Mouse (Mus musculus): Measurements from ENCODE around the gene Ackr3. TPM values are rescaled to one million over a fixed set of nuclear protein-coding genes. Genes with fewer than 3 reads are reported as not detected.

Gene Ackr3
- polyA plus RNA-seq, 1 experiment, result 128 TPM

DNA sequence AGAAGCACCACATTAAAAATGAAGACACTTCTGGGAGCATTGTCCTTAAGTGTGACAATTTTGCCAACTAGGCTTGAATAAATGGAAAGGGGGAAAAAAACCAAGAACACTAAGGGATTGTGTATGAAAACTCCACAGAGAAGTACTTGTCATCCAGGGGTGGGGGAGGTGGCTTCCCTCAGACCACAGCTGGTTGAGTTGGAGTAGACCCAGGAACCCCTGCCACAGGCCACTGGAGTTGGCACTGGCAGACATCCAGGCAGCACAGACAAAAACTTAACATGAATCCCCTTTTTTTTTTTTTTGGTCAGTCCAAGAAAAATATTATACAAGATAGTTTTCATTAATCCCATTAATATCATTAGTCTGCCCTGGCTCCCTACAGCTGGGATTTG, 28.7 kb downstream of the Ackr3 start:
- DNase-seq, result peak; percentile 74
- H3K27me3 ChIP-seq (replicated peaks; ENCODE audit: control insufficient read depth, insufficient read depth, low read length), result no peaks in the 10 kb centered on the region
- TF ChIP-seq POLR2A (IDR thresholded peaks at IDR 0.05; ENCODE audit: low read depth, low read length) (no peak), CTCF (conservative IDR thresholded peaks at IDR 0.05; ENCODE audit: insufficient read depth, insufficient read length, low read depth, low read length) (no peak)
- no peaks in the 10 kb centered on the region for H3K36me3 ChIP-seq (ENCODE audit: control insufficient read depth, insufficient read depth, low read length)
- no peaks in the 10 kb centered on the region for H3K4me1 ChIP-seq (ENCODE audit: control insufficient read depth, insufficient read depth, low read length)
- no peak overlapping the region for H3K27ac ChIP-seq (ENCODE audit: insufficient read depth, low read depth, low read length)
- H3K4me3 ChIP-seq (ENCODE audit: insufficient read depth, low read depth, low read length), result no peak overlapping the region

DNA sequence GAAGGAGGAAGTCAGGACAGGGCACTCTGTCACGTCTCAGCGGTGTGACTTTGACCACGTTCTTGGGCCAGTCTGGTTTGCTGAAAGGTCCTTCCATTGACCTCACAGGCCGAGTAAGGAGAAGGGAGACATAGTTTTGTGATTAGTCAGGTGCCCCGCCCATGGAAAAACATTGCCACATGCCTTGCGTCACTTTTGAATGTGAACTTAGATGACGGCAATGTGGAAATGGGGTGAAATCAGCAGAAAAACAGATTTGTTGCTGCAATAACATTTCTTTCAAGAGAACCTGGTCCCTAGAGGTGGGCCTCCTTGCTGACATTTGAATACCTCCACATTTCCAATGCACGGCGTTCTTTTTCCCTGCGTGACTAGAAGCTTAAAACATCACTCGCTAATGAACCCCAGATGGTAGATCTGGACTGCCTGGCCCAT, 30.9 kb downstream of the Ackr3 start:
- H3K36me3 ChIP-seq (ENCODE audit: control insufficient read depth, insufficient read depth, low read length), result no peaks in the 10 kb centered on the region
- H3K27me3 ChIP-seq (replicated peaks; ENCODE audit: control insufficient read depth, insufficient read depth, low read length), result no peaks in the 10 kb centered on the region
- H3K4me1 ChIP-seq (ENCODE audit: control insufficient read depth, insufficient read depth, low read length), result no peaks in the 10 kb centered on the region; the same call in 1 of the 2 replicates
- WGBS, result 67% methylated on average over 11 of the region's 11 CpGs
- no peak for TF ChIP-seq CTCF (conservative IDR thresholded peaks at IDR 0.05; ENCODE audit: insufficient read depth, insufficient read length, low read depth, low read length)
- no peak overlapping the region for H3K4me3 ChIP-seq (ENCODE audit: insufficient read depth, low read depth, low read length)
- no peak overlapping the region for H3K27ac ChIP-seq (ENCODE audit: insufficient read depth, low read depth, low read length)
- DNase-seq, result peak; percentile 54

DNA sequence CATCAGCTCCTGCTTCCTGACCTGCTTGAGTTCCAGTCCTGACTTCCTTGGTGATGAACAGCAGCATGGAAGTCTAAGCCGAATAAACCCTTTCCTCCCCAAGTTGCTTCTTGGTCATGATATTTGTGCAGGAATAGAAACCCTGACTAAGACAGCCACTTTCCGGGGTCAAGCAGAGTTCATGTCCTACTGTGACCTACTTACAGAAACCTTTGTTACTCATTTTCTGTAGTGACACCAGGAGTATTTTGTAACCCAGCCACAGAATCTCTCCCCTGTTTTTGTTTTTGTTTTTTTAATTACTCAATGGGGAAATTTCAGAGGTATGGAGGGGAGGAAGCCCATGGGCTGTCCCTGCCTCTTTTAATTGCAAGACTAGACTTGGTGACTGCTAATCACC, 32.9 kb downstream of the Ackr3 start:
- 51% methylated on average over 2 of the region's 2 CpGs for WGBS
- DNase-seq, result peak; percentile 54
- H3K4me1 ChIP-seq (ENCODE audit: control insufficient read depth, insufficient read depth, low read length), result no peaks in the 10 kb centered on the region; the same call in 1 of the 2 replicates
- H3K4me3 ChIP-seq (ENCODE audit: insufficient read depth, low read depth, low read length), result no peak overlapping the region
- H3K27me3 ChIP-seq (replicated peaks; ENCODE audit: control insufficient read depth, insufficient read depth, low read length), result no peaks in the 10 kb centered on the region
- no peak overlapping the region for H3K27ac ChIP-seq (ENCODE audit: insufficient read depth, low read depth, low read length)
- no peaks in the 10 kb centered on the region for H3K36me3 ChIP-seq (ENCODE audit: control insufficient read depth, insufficient read depth, low read length)
- TF ChIP-seq CTCF (conservative IDR thresholded peaks at IDR 0.05; ENCODE audit: insufficient read depth, insufficient read length, low read depth, low read length), result no peak
- TF ChIP-seq POLR2A (IDR thresholded peaks at IDR 0.05; ENCODE audit: low read depth, low read length), result no peak

DNA sequence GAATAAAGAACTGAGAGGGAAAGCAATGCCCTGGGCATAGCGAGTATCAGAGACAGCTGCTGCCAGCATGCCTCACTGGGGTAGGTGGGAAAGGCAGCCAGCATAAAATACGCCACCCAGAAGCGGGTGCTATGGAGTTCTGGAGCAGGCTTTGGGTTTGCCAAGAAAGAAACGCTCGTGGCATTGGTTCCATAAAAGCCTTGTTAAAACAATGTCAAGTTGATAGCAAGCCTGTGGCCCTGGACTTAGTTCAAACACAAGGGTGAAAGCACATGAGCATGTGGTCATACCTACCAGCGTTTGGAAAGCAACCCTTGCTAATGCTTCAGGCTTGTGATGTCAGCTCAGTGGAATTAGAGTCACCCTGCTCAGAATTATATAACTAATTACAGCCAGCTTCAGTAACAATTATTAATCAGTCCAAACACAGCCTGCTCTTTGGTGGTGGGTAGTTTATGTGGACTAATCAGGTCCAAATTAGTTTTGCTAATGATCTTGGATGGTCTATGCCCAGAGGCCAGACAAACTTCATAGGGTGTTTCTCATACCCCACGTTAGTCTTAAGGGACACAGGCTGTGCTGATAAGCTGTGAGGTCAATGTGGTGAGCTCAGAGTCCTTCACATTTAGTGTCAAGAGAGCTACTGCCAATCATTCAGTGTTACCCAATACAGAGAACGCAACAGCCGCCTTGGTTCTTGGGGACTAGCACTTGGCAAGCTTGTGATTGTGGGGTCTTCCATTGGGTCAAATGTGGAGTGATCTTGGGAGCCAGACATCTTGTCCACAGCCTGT, 34.5 kb downstream of the Ackr3 start:
- no peak for TF ChIP-seq CTCF (conservative IDR thresholded peaks at IDR 0.05; ENCODE audit: insufficient read depth, insufficient read length, low read depth, low read length)
- TF ChIP-seq POLR2A (IDR thresholded peaks at IDR 0.05; ENCODE audit: low read depth, low read length), result no peak
- H3K27me3 ChIP-seq (replicated peaks; ENCODE audit: control insufficient read depth, insufficient read depth, low read length), result no peaks in the 10 kb centered on the region
- H3K4me3 ChIP-seq (ENCODE audit: insufficient read depth, low read depth, low read length), result no peak overlapping the region
- peak; percentile 32 for DNase-seq
- 74% methylated on average over 9 of the region's 9 CpGs for WGBS
- no peaks in the 10 kb centered on the region; the same call in 1 of the 2 replicates for H3K4me1 ChIP-seq (ENCODE audit: control insufficient read depth, insufficient read depth, low read length)
- no peak overlapping the region for H3K27ac ChIP-seq (ENCODE audit: insufficient read depth, low read depth, low read length)
- no peaks in the 10 kb centered on the region for H3K36me3 ChIP-seq (ENCODE audit: control insufficient read depth, insufficient read depth, low read length)

DNA sequence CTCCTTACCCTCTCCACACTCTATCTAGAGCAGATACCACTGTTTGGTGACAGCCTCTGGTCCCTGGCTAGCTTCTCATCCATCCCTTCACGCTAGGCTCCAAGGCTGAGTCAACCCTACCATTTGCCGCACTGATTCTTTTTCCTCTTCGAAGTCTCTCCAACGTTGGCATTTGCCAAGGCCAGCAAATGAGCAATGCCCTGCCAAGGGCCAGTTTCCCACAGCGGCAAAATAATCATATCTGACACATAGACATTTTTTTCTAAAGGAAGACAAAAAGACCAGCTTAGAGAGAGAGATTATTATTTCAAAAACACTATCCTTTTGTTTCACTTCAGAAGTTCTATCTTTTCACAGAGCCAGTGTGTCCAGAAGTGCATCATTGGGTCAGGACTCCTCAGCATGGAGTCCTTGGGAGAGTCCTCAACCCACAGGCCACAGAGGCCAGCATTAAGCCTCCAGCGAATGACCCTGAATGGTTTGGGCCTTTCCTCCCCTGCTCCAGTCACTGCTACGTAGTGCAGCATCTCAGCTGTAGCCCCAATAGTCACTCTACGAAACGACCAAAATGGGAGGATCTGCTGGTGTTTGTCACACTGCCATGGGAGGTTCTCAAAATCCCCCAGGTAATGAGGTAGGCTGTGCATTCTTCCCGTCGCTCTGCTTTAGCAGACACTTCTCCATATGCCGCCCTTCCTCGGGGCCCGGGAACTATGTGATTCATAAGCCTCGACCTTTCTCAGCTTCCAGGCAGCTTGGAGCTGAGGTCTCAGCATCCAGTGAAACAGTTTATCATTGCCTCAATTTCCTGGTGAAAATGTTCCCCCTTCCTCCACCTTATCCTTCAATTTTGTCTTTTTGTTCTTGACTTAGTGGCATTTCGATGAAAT, 35.8 kb downstream of the Ackr3 start:
- H3K36me3 ChIP-seq (ENCODE audit: control insufficient read depth, insufficient read depth, low read length), result no peaks in the 10 kb centered on the region
- TF ChIP-seq POLR2A (IDR thresholded peaks at IDR 0.05; ENCODE audit: low read depth, low read length) (no peak), CTCF (conservative IDR thresholded peaks at IDR 0.05; ENCODE audit: insufficient read depth, insufficient read length, low read depth, low read length) (no peak)
- no peak overlapping the region for H3K27ac ChIP-seq (ENCODE audit: insufficient read depth, low read depth, low read length)
- no peak overlapping the region for H3K4me3 ChIP-seq (ENCODE audit: insufficient read depth, low read depth, low read length)
- DNase-seq, result no peak
- H3K27me3 ChIP-seq (replicated peaks; ENCODE audit: control insufficient read depth, insufficient read depth, low read length), result no peaks in the 10 kb centered on the region
- H3K4me1 ChIP-seq (ENCODE audit: control insufficient read depth, insufficient read depth, low read length), result no peaks in the 10 kb centered on the region; the same call in 1 of the 2 replicates
- 91% methylated on average over 16 of the region's 16 CpGs for WGBS

DNA sequence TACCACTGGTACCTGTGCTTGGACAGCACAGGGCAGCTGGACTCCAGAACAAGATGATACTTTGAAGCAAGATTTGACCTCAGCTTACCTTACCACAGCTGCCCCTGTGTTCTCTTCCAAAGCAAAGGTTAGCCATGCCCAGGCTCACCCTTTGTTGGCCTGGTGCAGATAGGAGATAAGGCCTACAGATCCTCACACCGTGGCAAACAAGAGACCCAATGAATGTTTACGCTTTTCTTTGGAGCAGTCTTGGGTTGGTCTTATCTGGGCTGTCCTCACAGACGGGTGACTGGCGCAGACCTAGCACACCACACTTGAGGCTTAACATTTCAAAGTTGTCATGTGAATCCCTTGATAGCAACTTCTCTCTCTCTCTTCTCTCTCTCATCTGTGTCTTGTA, 36.5 kb downstream of the Ackr3 start:
- Histone ChIP-seq H3K27me3 (replicated peaks; ENCODE audit: control insufficient read depth, insufficient read depth, low read length) (no peaks in the 10 kb centered on the region), H3K4me1 (ENCODE audit: control insufficient read depth, insufficient read depth, low read length) (no peaks in the 10 kb centered on the region; the same call in 1 of the 2 replicates), H3K4me3 (ENCODE audit: insufficient read depth, low read depth, low read length) (no peak overlapping the region), H3K36me3 (ENCODE audit: control insufficient read depth, insufficient read depth, low read length) (no peaks in the 10 kb centered on the region), H3K27ac (ENCODE audit: insufficient read depth, low read depth, low read length) (no peak overlapping the region)
- 90% methylated on average over 4 of the region's 4 CpGs for WGBS
- TF ChIP-seq CTCF (conservative IDR thresholded peaks at IDR 0.05; ENCODE audit: insufficient read depth, insufficient read length, low read depth, low read length), result no peak
- no peak for TF ChIP-seq POLR2A (IDR thresholded peaks at IDR 0.05; ENCODE audit: low read depth, low read length)
- no peak for DNase-seq

DNA sequence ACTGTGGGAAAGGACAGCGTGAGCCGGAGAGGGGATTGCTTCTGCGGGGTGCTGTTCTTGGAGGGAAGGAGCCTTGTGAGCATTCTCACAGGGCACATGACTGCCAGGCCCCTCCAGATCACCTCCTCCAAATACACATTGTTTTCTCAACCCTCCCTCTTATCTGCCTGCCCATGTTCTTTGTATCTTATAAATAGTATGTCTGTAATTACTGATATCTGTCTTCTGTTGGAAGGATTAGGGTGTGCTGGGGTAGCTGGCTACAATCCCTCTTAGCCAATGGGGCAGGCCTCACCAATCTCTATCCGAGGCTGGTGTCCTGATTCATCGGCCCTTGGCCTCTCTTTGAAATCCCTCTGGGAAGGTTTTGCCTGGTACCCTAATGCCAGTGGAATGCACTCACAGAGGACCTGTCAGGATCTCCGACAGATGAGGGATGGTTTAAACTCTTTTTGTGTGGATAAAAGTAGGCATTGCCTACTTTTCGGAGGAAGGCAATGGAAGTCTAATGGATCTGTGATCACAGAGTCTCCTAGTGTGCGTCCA, 38.7 kb downstream of the Ackr3 start:
- Histone ChIP-seq H3K4me1 (ENCODE audit: control insufficient read depth, insufficient read depth, low read length) (no peaks in the 10 kb centered on the region; the same call in 1 of the 2 replicates), H3K36me3 (ENCODE audit: control insufficient read depth, insufficient read depth, low read length) (no peaks in the 10 kb centered on the region), H3K27me3 (replicated peaks; ENCODE audit: control insufficient read depth, insufficient read depth, low read length) (no peaks in the 10 kb centered on the region), H3K27ac (ENCODE audit: insufficient read depth, low read depth, low read length) (no peak overlapping the region), H3K4me3 (ENCODE audit: insufficient read depth, low read depth, low read length) (no peak overlapping the region)
- TF ChIP-seq CTCF (conservative IDR thresholded peaks at IDR 0.05; ENCODE audit: insufficient read depth, insufficient read length, low read depth, low read length) (no peak), POLR2A (IDR thresholded peaks at IDR 0.05; ENCODE audit: low read depth, low read length) (no peak)
- DNase-seq, result no peak
- WGBS, result 94% methylated on average over 8 of the region's 8 CpGs
